Comparison of ENCODE assay signal across 8 mouse cellular contexts in the genomic region with DNA sequence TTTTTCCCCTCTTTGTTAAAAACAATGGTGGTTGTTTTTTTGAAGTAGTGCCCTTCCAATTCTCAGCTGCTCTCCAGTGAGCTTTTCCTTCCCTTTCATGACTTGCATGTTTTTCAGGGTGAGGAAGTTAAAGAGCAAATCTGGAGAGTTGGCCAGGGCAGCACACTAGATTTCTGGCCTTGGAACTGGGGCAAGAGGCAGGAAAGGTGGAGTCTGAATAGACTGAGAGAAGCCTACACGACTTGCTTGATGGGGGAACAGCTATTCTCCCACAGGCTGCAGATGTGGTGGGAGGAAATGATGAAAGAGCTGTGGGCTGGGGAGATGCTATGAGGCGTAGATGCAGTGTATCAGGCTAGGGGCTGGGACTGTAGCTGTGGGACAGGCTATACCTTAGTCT. TPM values are rescaled to one million over a fixed set of nuclear protein-coding genes. Genes with fewer than 3 reads are reported as not detected.
DNase-seq lines count a peak whose midpoint lies in the region; ATAC-seq and TF ChIP-seq lines count a peak whose summit lies in the region.

No protein-coding gene starts in this region.

- H3K79me2 ChIP-seq in macrophage (ENCODE audit: inconsistent target), result no peaks in the 10 kb centered on the region

- TF ChIP-seq CTCF in cerebellum, adult 2 months (IDR thresholded peaks at IDR 0.05; ENCODE audit: borderline replicate concordance, insufficient read depth, low read depth, low read length), result no peak

- no peaks in the 10 kb centered on the region for H3K9me3 ChIP-seq in forebrain, embryonic 14.5 days (replicated peaks; ENCODE audit: control insufficient read depth, low read length)

- H3K4me3 ChIP-seq in cerebellum, adult 2 months (replicated peaks; ENCODE audit: insufficient read depth, low read depth, low read length), result no peak overlapping the region
- no peak overlapping the region for H3K4me3 ChIP-seq in macrophage (ENCODE audit: inconsistent target)
- H3K4me3 ChIP-seq in forebrain, embryonic 14.5 days (ENCODE audit: low read depth, low read length), result no peak overlapping the region

- H3K27me3 ChIP-seq in cerebellum, adult 2 months (ENCODE audit: control insufficient read depth, insufficient read depth, low read length), result no peaks in the 10 kb centered on the region
- no peaks in the 10 kb centered on the region for H3K27me3 ChIP-seq in forebrain, embryonic 14.5 days (replicated peaks; ENCODE audit: control insufficient read depth, insufficient read depth, low read length)

- H3K36me3 ChIP-seq in macrophage (ENCODE audit: inconsistent target), result no peaks in the 10 kb centered on the region
- H3K36me3 ChIP-seq in forebrain, embryonic 14.5 days (ENCODE audit: control insufficient read depth, insufficient read depth, low read length), result no peaks in the 10 kb centered on the region

- ATAC-seq in common myeloid progenitor, adult 5-6 weeks (replicated peaks; ENCODE audit: low read depth, poor library complexity, severe bottlenecking), result peak; percentile 92
- peak; percentile 28 for ATAC-seq in inflammation-experienced regulatory T-cells, adult 6 months
- ATAC-seq in forebrain, embryonic 14.5 days, result no peak

- peaks cover 8% of the 10 kb centered on the region for H3K4me1 ChIP-seq in cerebellum, adult 2 months (ENCODE audit: control insufficient read depth, insufficient read depth, low read length)
- no peaks in the 10 kb centered on the region for H3K4me1 ChIP-seq in forebrain, embryonic 14.5 days (ENCODE audit: control insufficient read depth, insufficient read depth, low read length)

- no peak overlapping the region for H3K4me2 ChIP-seq in forebrain, embryonic 14.5 days (ENCODE audit: low read length)

- 61% methylated on average over 2 of the region's 2 CpGs for WGBS in cerebellum, adult 2 months
- 0% methylated on average over 2 of the region's 2 CpGs for WGBS in macrophage (ENCODE audit: missing documents)
- 74% methylated on average over 2 of the region's 2 CpGs for WGBS in forebrain, embryonic 14.5 days

- peak overlapping the region; percentile 82 for H3K27ac ChIP-seq in cerebellum, adult 2 months (ENCODE audit: insufficient read depth, low read length)
- H3K27ac ChIP-seq in macrophage, result peak overlapping the region; percentile 94
- no peak overlapping the region for H3K27ac ChIP-seq in forebrain, embryonic 14.5 days (ENCODE audit: low read depth, low read length)

- TF ChIP-seq POLR2A in cerebellum, adult 2 months (IDR thresholded peaks at IDR 0.05; ENCODE audit: borderline replicate concordance, insufficient read depth, low read length), result no peak

- no peak for DNase-seq in cerebellum, adult 2 months
- DNase-seq in cerebellum, postnatal 36 days, result no peak
- no peak for DNase-seq in urinary bladder, postnatal 25 days (ENCODE audit: low spot score)
- no peak for DNase-seq in forebrain, embryonic 14.5 days (ENCODE audit: low spot score)
- no peak for DNase-seq in cerebellum, adult 9-10 months

- no peak overlapping the region for H3K9ac ChIP-seq in forebrain, embryonic 14.5 days (ENCODE audit: low read length)

RNA-seq across cellular contexts. Expression of gene Grk5, which starts 57.1 kb away (rescaled TPM):
- polyA plus RNA-seq in cerebellum, adult 2 months (2012; rRNA removed), result 9.6 and 11.0 TPM in 2 replicates
- 2.1 and 3.3 TPM in 2 replicates for total RNA-seq in common myeloid progenitor, adult 5-6 weeks (2017)
- polyA plus RNA-seq in inflammation-experienced regulatory T-cells, adult 6 months (2017; shearing (Covaris generic)), result 1 to 10 TPM; 2.3 to 4.8 (median 2.4) TPM
- 10 to 100 TPM in 24 of 26 experiments, 1 to 10 TPM in 2; 6.9 to 60.6 (median 18.6) TPM for total RNA-seq in macrophage (2018; cell fraction: chromatin; rRNA removed)
- 1 to 10 TPM; 3.2 to 5.2 (median 4.0) TPM for total RNA-seq in macrophage (2018; cell fraction: cytosol; rRNA removed)
- total RNA-seq in macrophage (2018; cell fraction: nucleus; rRNA removed), result 10 to 100 TPM in 12 of 26 experiments, 1 to 10 TPM in 14; 5.0 to 21.5 (median 9.8) TPM
- polyA plus RNA-seq in macrophage (2018), result 3.2 to 4.0 TPM (median 3.6 TPM) in 3 replicates
- 2.0 and 2.7 TPM in 2 replicates for polyA plus RNA-seq in forebrain, embryonic 14.5 days (2014; fragmentation: Nextera tagmentation; extraction: Ambion mirVana)
